Mouse (Mus musculus) c-Kit-positive CD71-positive TER-119-negative erythroid progenitor cells, embryonic 14.5 days (primary cell): ENCODE measurements around the gene Ppp1r9a.

Source experiments
- DNase-seq: peaks from one replicate; pipeline ENCODE4 v3.0.0-alpha.2; 2013; ENCODE audit warnings: low read depth

The Ppp1r9a gene

GRCm38 (mm10) chr6:5008166-5008565, 105.4 kb downstream of the Ppp1r9a start:
- no peak for DNase-seq

GRCm38 (mm10) chr6:5008603-5009002, 105.9 kb downstream of the Ppp1r9a start:
- no peak for DNase-seq

- no peak for DNase-seq
These were observed 108.1 kb downstream of the Ppp1r9a start for GRCm38 (mm10) chr6:5010553-5011416.

- DNase-seq = no peak
These were observed 110.1 kb downstream of the Ppp1r9a start for GRCm38 (mm10) chr6:5012794-5013193.

- DNase-seq = no peak
These were observed 111.8 kb downstream of the Ppp1r9a start for GRCm38 (mm10) chr6:5014567-5014966.

- no peak for DNase-seq
These were observed 112.5 kb downstream of the Ppp1r9a start for GRCm38 (mm10) chr6:5015173-5015572.

- DNase-seq = no peak
These were observed 115.3 kb downstream of the Ppp1r9a start for GRCm38 (mm10) chr6:5017945-5018511.

- DNase-seq = no peak
These were observed 116.5 kb downstream of the Ppp1r9a start for GRCm38 (mm10) chr6:5019208-5019607.

- no peak for DNase-seq
These were observed 117.3 kb downstream of the Ppp1r9a start for GRCm38 (mm10) chr6:5019969-5020368.

- DNase-seq = no peak
These were observed 117.8 kb downstream of the Ppp1r9a start for GRCm38 (mm10) chr6:5020510-5020909.

GRCm38 (mm10) chr6:5022677-5023076, 120.0 kb downstream of the Ppp1r9a start:
- DNase-seq = no peak

GRCm38 (mm10) chr6:5024893-5025292, 122.2 kb downstream of the Ppp1r9a start:
- no peak for DNase-seq

GRCm38 (mm10) chr6:5026772-5027171, 124.1 kb downstream of the Ppp1r9a start:
- DNase-seq = no peak

- DNase-seq = no peak
These were observed 124.5 kb downstream of the Ppp1r9a start for GRCm38 (mm10) chr6:5027213-5027612.

- no peak for DNase-seq
These were observed 125.1 kb downstream of the Ppp1r9a start for GRCm38 (mm10) chr6:5027801-5028200.

GRCm38 (mm10) chr6:5029205-5029927, 126.6 kb downstream of the Ppp1r9a start:
- DNase-seq = no peak

- DNase-seq = no peak
These were observed 127.2 kb downstream of the Ppp1r9a start for GRCm38 (mm10) chr6:5029956-5030355.

GRCm38 (mm10) chr6:5032986-5033633, 130.4 kb downstream of the Ppp1r9a start:
- DNase-seq = no peak

GRCm38 (mm10) chr6:5037225-5037624, 134.5 kb downstream of the Ppp1r9a start:
- DNase-seq = no peak

GRCm38 (mm10) chr6:5038140-5038749, 135.5 kb downstream of the Ppp1r9a start:
- no peak for DNase-seq

GRCm38 (mm10) chr6:5039316-5039715, 136.6 kb downstream of the Ppp1r9a start:
- DNase-seq = no peak

- DNase-seq = no peak
These were observed 143.1 kb downstream of the Ppp1r9a start for GRCm38 (mm10) chr6:5045854-5046253.
